Mouse (Mus musculus) stomach, embryonic 14.5 days (tissue): ENCODE measurements around the gene Nup214. TPM values are rescaled to one million over a fixed set of nuclear protein-coding genes. Genes with fewer than 3 reads are reported as not detected.

Experiments
- ATAC-seq: fragments of 200-750 bp; cut with Nextera tagmentation; 2 replicates; pipeline ENCODE4 v1.8.0; 2017; ENCODE audit warnings: low read depth, moderate TSS enrichment; ENCODE audit not compliant: insufficient number of reproducible peaks, insufficient read depth, low FRiP score
- H3K27ac ChIP-seq: fragments of 300-500 bp; sonication (generic); 2 replicates; pipeline ENCODE4 v1.5.1; 2014; ENCODE audit warnings: mild to moderate bottlenecking, low read length, moderate library complexity, mixed read lengths
- H3K27me3 ChIP-seq: fragments of 300-500 bp; sonication (generic); 2 replicates; pipeline ENCODE4 v1.6.1; 2014; ENCODE audit warnings: low read length, control low read depth, mixed read lengths; ENCODE audit not compliant: control insufficient read depth, insufficient read depth
- H3K36me3 ChIP-seq: fragments of 300-500 bp; sonication (generic); 2 replicates; pipeline ENCODE4 v1.6.1; 2014; ENCODE audit warnings: mild to moderate bottlenecking, control low read depth, low read length, moderate library complexity, mixed read lengths; ENCODE audit not compliant: control insufficient read depth, insufficient read depth
- H3K4me1 ChIP-seq: fragments of 300-500 bp; sonication (generic); 2 replicates; pipeline ENCODE4 v1.6.1; 2014; ENCODE audit warnings: low read length, control low read depth, mixed read lengths; ENCODE audit not compliant: control insufficient read depth, insufficient read depth
- H3K4me2 ChIP-seq: fragments of 300-500 bp; sonication (generic); replicated peaks from 2 replicates; pipeline ENCODE4 v1.6.1; 2014; ENCODE audit warnings: low read depth, low read length, control low read depth
- H3K4me3 ChIP-seq: fragments of 300-500 bp; sonication (generic); 2 replicates; pipeline ENCODE4 v1.5.1; 2014; ENCODE audit warnings: low read depth, low read length, control low read depth
- H3K9ac ChIP-seq: fragments of 300-500 bp; sonication (generic); replicated peaks from 2 replicates; pipeline ENCODE4 v1.6.1; 2014; ENCODE audit warnings: low read depth, mild to moderate bottlenecking, control low read depth, low read length, moderate library complexity, mixed read lengths
- H3K9me3 ChIP-seq: fragments of 300-500 bp; sonication (generic); 2 replicates; pipeline ENCODE4 v1.6.1; 2016; ENCODE audit warnings: low read depth, low read length, control low read depth; ENCODE audit not compliant: control insufficient read depth
- WGBS: fragments of 180-500 bp; shearing (Covaris S2); extraction: QIAGEN DNeasy Blood & Tissue Kit; methylation state at CpG from one replicate; pipeline ENCODE4 v1.1.7; 2014; 5-methylcytosine and 5-hydroxymethylcytosine counted together
- polyA plus RNA-seq: library from polyadenylated mRNA; unstranded; fragments of >200 nt; fragmentation: Nextera tagmentation; extraction: Ambion mirVana; gene quantifications from 2 replicates; pipeline ENCODE4 v1.2.1, GENCODE M21; 2014

The Nup214 gene
- polyA plus RNA-seq, 1 experiment from 2014 or later: 93.9 TPM

DNA sequence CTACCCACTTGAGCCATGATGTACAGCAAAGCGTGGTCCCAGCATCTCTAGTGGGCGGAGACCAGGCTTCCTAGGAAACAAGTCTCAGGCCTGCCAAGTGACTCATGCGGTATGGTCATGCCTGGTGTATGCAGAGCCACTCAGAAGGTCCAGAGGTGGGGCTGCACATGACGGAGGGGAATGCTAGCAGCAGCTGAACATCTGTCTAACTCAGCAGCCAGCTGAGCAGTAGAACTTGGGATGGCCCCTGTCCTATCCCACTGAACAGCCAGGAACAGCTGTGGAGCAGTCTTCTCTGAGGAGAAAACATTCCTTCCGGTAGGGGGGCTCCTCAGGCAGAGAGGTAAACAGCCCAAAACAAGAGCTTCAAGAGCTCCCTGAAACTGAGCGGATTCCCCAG is 25.8 kb upstream of the Nup214 start:
- Histone ChIP-seq H3K4me1 (peaks cover 4% of the 10 kb centered on the region; the same call in 1 of the 2 replicates), H3K27me3 (no peaks in the 10 kb centered on the region), H3K4me3 (no peak overlapping the region), H3K9ac (no peak overlapping the region), H3K4me2 (no peak overlapping the region), H3K27ac (no peak overlapping the region), H3K36me3 (no peaks in the 10 kb centered on the region), H3K9me3 (no peaks in the 10 kb centered on the region)
- 57% methylated on average over 6 of the region's 6 CpGs for WGBS
- ATAC-seq: no peak

DNA sequence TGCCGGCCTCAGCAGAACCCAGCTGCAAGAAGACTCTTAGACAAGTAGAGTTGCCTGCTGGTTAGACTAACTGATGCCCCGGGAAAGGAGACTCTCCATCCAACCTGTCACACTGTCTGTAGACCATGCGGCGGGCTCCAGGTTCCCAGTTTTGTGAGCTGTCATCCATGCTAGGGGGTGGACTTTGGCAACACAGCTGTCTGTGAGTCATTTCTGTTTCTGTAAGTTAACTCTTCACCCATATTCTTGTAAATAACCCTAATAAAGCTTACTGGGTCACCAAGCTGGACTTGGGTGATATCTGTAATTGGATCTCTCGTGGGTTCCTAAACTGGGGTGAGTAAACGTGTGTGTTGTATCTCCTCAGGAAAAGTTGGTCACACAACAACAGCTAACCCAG is 25.4 kb upstream of the Nup214 start:
- Histone ChIP-seq H3K4me1 (peaks cover 4% of the 10 kb centered on the region; the same call in 1 of the 2 replicates), H3K27ac (no peak overlapping the region), H3K4me3 (no peak overlapping the region), H3K36me3 (no peaks in the 10 kb centered on the region), H3K9ac (no peak overlapping the region), H3K27me3 (no peaks in the 10 kb centered on the region), H3K4me2 (no peak overlapping the region), H3K9me3 (no peaks in the 10 kb centered on the region)
- no peak for ATAC-seq
- 73% methylated on average over 6 of the region's 6 CpGs for WGBS

DNA sequence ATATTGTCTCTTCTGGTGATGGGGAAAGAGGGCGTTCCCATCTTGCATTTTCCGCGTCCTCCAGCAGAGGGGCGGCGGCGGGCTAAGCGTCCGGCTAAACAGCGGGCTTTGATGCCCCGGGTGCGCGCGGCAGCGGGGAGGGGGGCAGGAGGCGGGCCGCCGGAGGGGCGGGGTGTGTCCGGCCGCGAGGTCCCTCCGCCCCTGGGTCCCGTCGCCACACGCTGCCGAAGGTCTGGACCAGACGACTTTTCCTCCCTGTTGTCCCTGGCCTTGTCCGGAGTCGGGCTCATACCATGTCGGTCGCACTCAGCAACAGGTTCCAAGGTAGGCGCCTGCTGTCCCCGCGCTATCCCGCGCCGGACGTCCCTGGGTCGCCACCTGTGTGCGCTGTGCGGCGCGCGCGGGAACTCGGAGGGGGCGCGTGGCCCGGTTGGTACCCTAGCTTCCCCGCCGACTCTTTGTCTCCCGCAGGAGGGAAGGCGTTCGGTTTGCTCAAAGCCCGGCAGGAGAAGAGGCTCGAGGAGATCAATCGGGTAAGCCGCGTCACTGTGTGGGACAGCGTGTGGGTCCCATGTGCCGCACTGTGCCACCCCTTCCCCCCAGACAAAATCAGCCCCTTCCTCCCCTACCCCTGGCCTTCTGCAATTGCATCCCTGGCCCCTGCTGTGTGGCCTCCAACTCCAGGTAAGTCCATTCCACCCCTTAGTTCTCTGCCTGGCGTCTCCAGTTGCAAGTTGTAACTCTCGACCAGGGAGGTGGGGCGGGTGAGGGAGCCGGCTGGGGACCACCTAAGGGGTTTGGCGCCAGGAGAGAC is 24.0 kb upstream of the Nup214 start, which contains the start of gene Aif1l:
Gene Aif1l, plus strand, starts transcription at position 82 of the 814 bp plus-strand sequence.
- Histone ChIP-seq H3K4me3 (peak within 1 kb of the TSS; percentile 69), H3K4me1 (peaks cover 4% of the 10 kb centered on the region; the same call in 1 of the 2 replicates), H3K27ac (no peak within 1 kb of the TSS), H3K9ac (peak within 1 kb of the TSS; percentile 50; the same call in 1 of the 2 replicates), H3K4me2 (peak within 1 kb of the TSS; percentile 98), H3K9me3 (no peaks in the 10 kb centered on the region), H3K36me3 (no peaks in the 10 kb centered on the region), H3K27me3 (no peaks in the 10 kb centered on the region)
- WGBS: under 1% methylated on average over 61 of the region's 66 CpGs
- ATAC-seq: peak; percentile 57

DNA sequence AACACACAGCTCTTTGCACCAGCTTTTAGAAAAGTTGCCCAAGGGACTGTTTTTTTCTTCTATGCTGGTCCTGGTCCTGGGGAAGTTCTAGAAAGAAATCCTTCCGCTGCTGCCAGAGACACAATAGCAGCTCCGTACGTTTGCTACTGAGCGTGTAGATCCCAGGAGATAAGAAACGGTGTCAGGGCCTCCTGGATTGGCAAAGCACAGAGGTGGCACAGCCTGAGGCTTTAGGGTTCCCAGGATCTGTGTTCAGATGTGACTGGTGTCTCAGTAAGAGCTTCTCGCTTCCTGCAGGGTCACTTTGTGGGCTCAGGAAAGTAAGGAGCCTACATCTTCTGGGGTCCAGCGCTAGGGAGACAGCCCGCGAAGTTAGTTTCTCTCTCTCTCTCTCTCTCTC is 23.3 kb upstream of the Nup214 start:
- no peak overlapping the region for H3K27ac ChIP-seq

DNA sequence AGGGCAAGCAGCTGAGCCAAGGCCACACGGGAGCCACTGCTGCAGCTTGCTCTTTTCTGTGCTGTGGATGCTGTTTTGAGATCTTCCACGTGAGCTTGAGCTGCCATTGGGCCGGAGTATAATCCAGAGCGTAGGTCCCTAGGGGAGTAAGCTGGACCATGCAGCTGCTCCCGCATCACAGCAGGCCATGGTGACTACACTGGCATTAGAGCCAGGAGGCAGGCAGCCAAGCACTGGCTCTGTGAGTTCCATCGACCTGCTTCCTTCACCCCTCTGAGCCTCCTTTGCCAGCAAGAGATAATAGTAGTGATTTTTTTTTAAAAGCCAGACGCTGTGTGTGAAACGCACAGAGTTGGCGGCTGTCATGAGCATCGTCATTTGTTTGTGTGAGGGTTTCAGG is 22.0 kb upstream of the Nup214 start:
- H3K27ac ChIP-seq: no peak overlapping the region
- H3K9ac ChIP-seq: no peak overlapping the region
- no peaks in the 10 kb centered on the region for H3K9me3 ChIP-seq
- H3K4me3 ChIP-seq: no peak overlapping the region
- peaks cover 4% of the 10 kb centered on the region; the same call in 1 of the 2 replicates for H3K4me1 ChIP-seq
- no peak overlapping the region for H3K4me2 ChIP-seq
- H3K27me3 ChIP-seq: no peaks in the 10 kb centered on the region
- no peak for ATAC-seq
- WGBS: 88% methylated on average over 10 of the region's 10 CpGs
- no peaks in the 10 kb centered on the region for H3K36me3 ChIP-seq

More for the DNA sequence above, 23.3 kb upstream of the Nup214 start:
- H3K9ac ChIP-seq: peak overlapping the region; percentile 50; the same call in 1 of the 2 replicates
- WGBS: 20% methylated on average over 9 of the region's 9 CpGs
- H3K9me3 ChIP-seq: no peaks in the 10 kb centered on the region
- peaks cover 4% of the 10 kb centered on the region; the same call in 1 of the 2 replicates for H3K4me1 ChIP-seq
- H3K4me2 ChIP-seq: peak overlapping the region; percentile 98
- H3K4me3 ChIP-seq: peak overlapping the region; percentile 69
- ATAC-seq: no peak
- H3K36me3 ChIP-seq: no peaks in the 10 kb centered on the region
- H3K27me3 ChIP-seq: no peaks in the 10 kb centered on the region

DNA sequence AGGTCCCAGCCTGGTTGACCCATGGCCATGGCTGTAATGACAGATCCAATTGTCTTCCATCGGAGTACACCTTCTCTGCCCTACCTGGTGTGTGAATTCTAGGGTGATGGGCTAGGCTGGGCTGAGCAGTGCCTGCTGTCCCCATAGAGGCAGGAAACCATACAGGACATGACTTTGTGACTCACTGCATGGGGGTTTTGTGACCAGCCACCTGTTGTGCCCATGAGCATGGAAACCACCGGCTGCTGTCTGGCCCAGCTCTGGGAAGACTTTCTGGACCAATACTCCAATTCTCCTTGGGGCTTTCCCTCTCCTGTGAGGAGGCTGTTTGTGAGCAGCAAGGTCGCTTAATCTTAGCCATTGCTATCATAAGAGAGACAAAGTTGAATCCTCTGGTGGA is 21.5 kb upstream of the Nup214 start:
- H3K27me3 ChIP-seq: no peaks in the 10 kb centered on the region
- no peak overlapping the region for H3K4me2 ChIP-seq
- 88% methylated on average over 3 of the region's 3 CpGs for WGBS
- no peak overlapping the region for H3K4me3 ChIP-seq
- no peaks in the 10 kb centered on the region for H3K36me3 ChIP-seq
- ATAC-seq: no peak
- no peak overlapping the region for H3K9ac ChIP-seq
- H3K27ac ChIP-seq: no peak overlapping the region
- H3K4me1 ChIP-seq: peaks cover 4% of the 10 kb centered on the region; the same call in 1 of the 2 replicates
- H3K9me3 ChIP-seq: no peaks in the 10 kb centered on the region

DNA sequence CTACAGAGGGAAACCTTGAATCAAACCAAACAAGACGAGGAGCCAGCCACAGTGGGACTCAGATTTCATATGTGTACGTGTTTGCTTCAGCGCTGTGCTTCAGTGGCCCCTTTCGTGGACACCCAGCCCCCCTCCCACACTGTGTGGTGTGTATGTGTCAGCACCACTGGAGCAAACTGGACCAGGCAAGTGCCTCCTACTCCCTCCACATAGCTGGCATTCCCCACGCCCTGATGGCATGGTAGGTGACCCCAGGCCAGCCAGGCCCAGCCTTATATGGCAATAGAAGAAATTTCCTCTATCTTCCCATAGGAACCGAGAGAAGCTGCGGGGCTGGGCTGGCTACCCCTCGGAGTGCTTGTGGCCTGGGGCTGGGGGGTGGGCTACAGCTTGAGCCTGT is 20.5 kb upstream of the Nup214 start:
- 73% methylated on average over 8 of the region's 8 CpGs for WGBS
- Histone ChIP-seq H3K27me3 (no peaks in the 10 kb centered on the region), H3K9me3 (no peaks in the 10 kb centered on the region), H3K36me3 (no peaks in the 10 kb centered on the region), H3K4me3 (no peak overlapping the region), H3K27ac (no peak overlapping the region), H3K9ac (no peak overlapping the region), H3K4me2 (no peak overlapping the region), H3K4me1 (peaks cover 4% of the 10 kb centered on the region; the same call in 1 of the 2 replicates)
- no peak for ATAC-seq

DNA sequence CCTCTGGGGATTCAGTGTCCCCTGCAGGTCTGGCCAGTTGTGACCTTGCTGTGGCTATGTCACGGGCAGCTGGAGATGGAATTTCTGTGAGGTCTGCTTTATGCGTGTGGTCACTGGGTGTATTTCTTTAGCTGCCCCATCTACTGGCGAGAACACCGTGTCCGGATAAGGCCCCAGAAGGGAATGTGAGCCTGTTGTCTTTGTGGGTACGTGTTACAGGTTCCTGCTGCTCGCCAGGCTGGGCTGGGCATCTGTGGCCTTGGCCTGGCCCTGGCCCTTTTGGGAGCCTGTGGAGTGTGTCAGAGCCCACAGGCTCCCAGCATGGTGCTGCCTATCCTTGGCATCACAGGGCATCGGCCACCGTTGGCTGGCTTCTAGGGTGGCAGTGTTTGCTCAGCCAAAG is 19.5 kb upstream of the Nup214 start:
- no peaks in the 10 kb centered on the region for H3K36me3 ChIP-seq
- H3K4me1 ChIP-seq: peaks cover 4% of the 10 kb centered on the region; the same call in 1 of the 2 replicates
- no peak overlapping the region for H3K4me2 ChIP-seq
- whole genome bisulfite sequencing: 93% methylated on average over 9 of the region's 9 CpGs
- no peak overlapping the region for H3K4me3 ChIP-seq
- no peak overlapping the region for H3K27ac ChIP-seq
- no peaks in the 10 kb centered on the region for H3K9me3 ChIP-seq
- ATAC-seq: no peak
- H3K27me3 ChIP-seq: no peaks in the 10 kb centered on the region
- no peak overlapping the region for H3K9ac ChIP-seq
